ENCODE assay signal across 8 mouse cellular contexts in the genomic region with DNA sequence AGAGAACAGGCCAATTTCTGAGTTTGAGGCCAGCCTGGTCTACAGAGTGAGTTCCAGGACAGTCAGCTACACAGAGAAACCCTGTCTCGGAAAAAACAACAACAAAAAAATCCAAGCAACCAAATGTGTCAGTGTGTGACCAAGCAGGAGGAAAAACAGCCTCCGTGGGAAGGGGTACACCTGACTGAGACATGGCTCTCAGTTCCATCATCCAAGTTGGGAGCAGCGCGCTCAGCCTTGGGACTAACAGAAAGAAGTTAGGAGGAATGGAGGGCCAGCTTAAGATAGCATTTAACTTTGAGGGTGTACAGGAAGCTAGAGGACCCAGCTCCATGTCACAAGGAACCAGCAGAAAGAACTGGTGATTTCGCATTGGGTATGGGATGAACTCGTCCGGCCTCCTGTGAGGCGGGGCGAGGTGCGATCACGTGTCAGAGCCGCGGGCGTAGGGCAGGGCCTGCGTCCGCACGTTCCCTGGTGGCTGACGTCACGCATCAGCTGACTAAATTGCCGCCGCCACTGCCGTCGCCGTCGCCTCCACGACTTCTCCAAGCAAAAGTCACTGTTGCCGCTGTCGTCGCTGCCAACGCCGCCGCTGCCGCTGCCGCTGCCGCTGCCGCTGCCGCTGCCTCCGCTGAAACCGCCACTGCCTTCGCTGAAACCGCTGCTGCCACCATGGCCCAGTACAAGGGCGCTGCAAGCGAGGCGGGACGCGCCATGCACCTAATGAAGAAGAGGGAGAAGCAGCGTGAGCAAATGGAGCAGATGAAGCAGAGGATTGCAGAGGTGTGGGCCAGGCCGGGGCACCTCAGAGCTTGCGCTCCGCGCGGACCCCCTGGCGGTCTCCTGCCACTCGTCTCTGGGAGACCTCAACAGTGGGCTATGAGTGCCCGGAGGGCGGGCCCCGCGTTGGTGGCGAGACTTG. TPM values are rescaled to one million over a fixed set of nuclear protein-coding genes. Genes with fewer than 3 reads are reported as not detected.
DNase-seq lines count a peak whose midpoint lies in the region; ATAC-seq and TF ChIP-seq lines count a peak whose summit lies in the region.

A gene (plus strand): TSS at position 494 of the 925 bp plus-strand sequence.

- TF ChIP-seq CTCF in cortical plate, adult 2 months (IDR thresholded peaks at IDR 0.05; ENCODE audit: extremely low read depth, insufficient read depth, low read length): no peak
- TF ChIP-seq CTCF in hindbrain, postnatal 0 days (IDR thresholded peaks at IDR 0.05; ENCODE audit: low read depth): no peak

- H3K9me3 ChIP-seq in hindbrain, postnatal 0 days (ENCODE audit: low read length): no peaks in the 10 kb centered on the region

- WGBS in hindbrain, postnatal 0 days: 29% methylated on average over 59 of the region's 59 CpGs

- H3K27me3 ChIP-seq in hindbrain, postnatal 0 days (ENCODE audit: insufficient read depth, low read length): no peaks in the 10 kb centered on the region

- 0 out of 2 replicates have a peak, but pooled peaks cover under 1% of the 10 kb centered on the region for H3K4me1 ChIP-seq in cortical plate, adult 2 months (ENCODE audit: control insufficient read depth, insufficient read depth, low read length)
- H3K4me1 ChIP-seq in hindbrain, postnatal 0 days (ENCODE audit: insufficient read depth, low read length): no peaks in the 10 kb centered on the region

- TF ChIP-seq POLR2A in cortical plate, adult 2 months (IDR thresholded peaks at IDR 0.05; ENCODE audit: extremely low read depth, insufficient read depth, low read length): peak; percentile 66

- H3K27ac ChIP-seq in cortical plate, adult 2 months (ENCODE audit: insufficient read depth, low read length): 0 out of 2 replicates have a peak within 1 kb of the TSS, but pooled peaks have one; percentile 20
- H3K27ac ChIP-seq in hindbrain, postnatal 0 days: peak within 1 kb of the TSS; percentile 84

- peak within 1 kb of the TSS; percentile 61 for H3K4me3 ChIP-seq in cortical plate, adult 2 months (ENCODE audit: insufficient read depth, low read length)
- peak within 1 kb of the TSS; percentile 50 for H3K4me3 ChIP-seq in hindbrain, postnatal 0 days (ENCODE audit: low read length)

- H3K36me3 ChIP-seq in hindbrain, postnatal 0 days (ENCODE audit: insufficient read depth, low read length): peaks cover 9% of the 10 kb centered on the region; the same call in 1 of the 2 replicates

- DNase-seq in adipocyte (ENCODE audit: low spot score): peak; percentile 87
- DNase-seq in gastrocnemius, adult 8-10 months (ENCODE audit: low spot score in 2 of 2): peak; percentile 78 to 82
- DNase-seq in hindbrain, postnatal 0 days (ENCODE audit: low spot score): peak; percentile 94
- DNase-seq in left cerebral cortex, adult 8-10 months (ENCODE audit: low spot score in 2 of 2): peak; percentile 66 to 88
- peak; percentile 92 for DNase-seq in right cerebral cortex, adult 18-20 months
- peak; percentile 57 for DNase-seq in urinary bladder, adult 2 months (ENCODE audit: low spot score)

- ATAC-seq in hindbrain, postnatal 0 days: peak; percentile 97
- peak; percentile 99 for ATAC-seq in megakaryocyte, adult 5-6 weeks (ENCODE audit: poor library complexity, severe bottlenecking)

- H3K9ac ChIP-seq in hindbrain, postnatal 0 days (replicated peaks; ENCODE audit: low read length): peak within 1 kb of the TSS; percentile 67

- H3K4me2 ChIP-seq in hindbrain, postnatal 0 days (ENCODE audit: low read depth, low read length): peak within 1 kb of the TSS; percentile 67

RNA-seq across cellular contexts. Expression of the gene that starts here (rescaled TPM):
- polyA plus RNA-seq in cortical plate, adult 2 months (2012; rRNA removed): 41.0 and 51.5 TPM in 2 replicates
- 10 to 100 TPM; 22.6 to 26.2 (median 24.4) TPM for total RNA-seq in gastrocnemius, adult 8-10 months (2022)
- 6.4 and 9.7 TPM in 2 replicates for total RNA-seq in hindbrain, postnatal 0 days (2014; rRNA removed)
- polyA plus RNA-seq in hindbrain, postnatal 0 days (2015; fragmentation: Nextera tagmentation; extraction: Ambion mirVana): 57.0 and 58.4 TPM in 2 replicates
- 10 to 100 TPM; 31.3 to 37.6 (median 33.6) TPM for total RNA-seq in left cerebral cortex, adult 8-10 months (2022)
- total RNA-seq in megakaryocyte, adult 5-6 weeks (2015): 43.2 and 51.5 TPM in 2 replicates
- total RNA-seq in megakaryocyte, adult 5-6 weeks (2017): 42.8 and 63.1 TPM in 2 replicates
- 52.5 and 63.5 TPM in 2 replicates for polyA plus RNA-seq in urinary bladder, adult 2 months (2012; rRNA removed)

Comparison
In these comparisons a context has a peak if more than half of its experiments do, and no peak if none do; other contexts are left out.
1. Peak in every context shown above with its lines: DNase-seq, ATAC-seq, H3K4me3 ChIP-seq and H3K27ac ChIP-seq.